Mouse (Mus musculus) MEL (cell line): ENCODE results near the gene Slc4a11. TPM values are rescaled to one million over a fixed set of nuclear protein-coding genes. Genes with fewer than 3 reads are reported as not detected.

ENCODE experiments used
- DNase-seq: peaks from one replicate; pipeline ENCODE4 v3.0.0; 2011; ENCODE audit warnings: low read depth, low spot score
- H3K27ac ChIP-seq: 2 replicates; pipeline ENCODE4 v1.5.1; 2012; ENCODE audit warnings: low read depth, mild to moderate bottlenecking, control low read depth, low read length, moderate library complexity; ENCODE audit not compliant: control insufficient read depth
- H3K27me3 ChIP-seq, 2 experiments: fragments of 150-350 bp in 1 of 2; sonication (generic) in 1 of 2; 2 replicates each; pipeline ENCODE4 v1.6.1; 2012; ENCODE audit warnings: low read length in 2 of 2, mild to moderate bottlenecking in 2 of 2, improper control_type of control experiment in 1 of 2, moderate library complexity in 1 of 2; ENCODE audit not compliant: insufficient read depth in 2 of 2, control insufficient read depth in 1 of 2
- H3K36me3 ChIP-seq, 2 experiments: 2 replicates each; pipeline ENCODE4 v1.6.1; 2012 to 2014; ENCODE audit warnings: low read length in 2 of 2, improper control_type of control experiment in 1 of 2, inconsistent platforms in 1 of 2, mild to moderate bottlenecking in 1 of 2; ENCODE audit not compliant: insufficient read depth in 2 of 2, control insufficient read depth in 1 of 2
- H3K4me1 ChIP-seq, 2 experiments: fragments of 150-350 bp in 1 of 2; sonication (generic) in 1 of 2; 2 replicates each; pipeline ENCODE4 v1.6.1; 2012; ENCODE audit warnings: low read length in 2 of 2, improper control_type of control experiment in 1 of 2, mild to moderate bottlenecking in 1 of 2; ENCODE audit not compliant: insufficient read depth in 2 of 2, control insufficient read depth in 1 of 2
- H3K4me3 ChIP-seq, 2 experiments: fragments of 150-350 bp in 1 of 2; sonication (generic) in 1 of 2; 2 replicates each; pipeline ENCODE4 v1.5.1; 2012; ENCODE audit warnings: low read depth in 2 of 2, low read length in 2 of 2, mild to moderate bottlenecking in 2 of 2, moderate library complexity in 2 of 2, control low read depth in 1 of 2, improper control_type of control experiment in 1 of 2; ENCODE audit not compliant: control insufficient read depth in 1 of 2, insufficient read depth in 1 of 2
- H3K79me2 ChIP-seq: 2 replicates; pipeline ENCODE4 v1.6.1; 2012; ENCODE audit warnings: mild to moderate bottlenecking, low read length, moderate library complexity; ENCODE audit not compliant: control insufficient read depth, poor library complexity, insufficient read depth
- H3K9ac ChIP-seq: 2 replicates; pipeline ENCODE4 v1.6.1; 2012; ENCODE audit warnings: low read depth, mild to moderate bottlenecking, control low read depth, low read length, moderate library complexity; ENCODE audit not compliant: control insufficient read depth, poor library complexity, severe bottlenecking
- H3K9me3 ChIP-seq: fragments of 150-350 bp; sonication (generic); replicated peaks from 2 replicates; pipeline ENCODE4 v1.6.1; 2012; ENCODE audit warnings: mild to moderate bottlenecking, low read length, improper control_type of control experiment, moderate library complexity; ENCODE audit not compliant: insufficient read depth
- CHD1 ChIP-seq: IDR thresholded peaks from 2 replicates; pipeline ENCODE4 v1.6.1; 2012; ENCODE audit warnings: low read depth, mild to moderate bottlenecking, inconsistent platforms, low read length, improper control_type of control experiment
- CHD2 ChIP-seq: IDR thresholded peaks from 2 replicates; pipeline ENCODE4 v1.6.1; 2011; ENCODE audit warnings: low read length, improper control_type of control experiment
- CTCF ChIP-seq, 3 experiments: IDR thresholded peaks in 2 of 3; conservative IDR thresholded peaks in 1 of 3; 2 replicates each; pipeline ENCODE4 v1.5.1; 2011 to 2012; ENCODE audit warnings: low read length in 3 of 3, low read depth in 2 of 3, mild to moderate bottlenecking in 2 of 3, improper control_type of control experiment in 1 of 3, inconsistent platforms in 1 of 3, mixed read lengths in 1 of 3, moderate library complexity in 1 of 3; ENCODE audit not compliant: control insufficient read depth in 1 of 3, insufficient read depth in 1 of 3, poor library complexity in 1 of 3, severe bottlenecking in 1 of 3
- E2F4 ChIP-seq: IDR thresholded peaks from 2 replicates; pipeline ENCODE4 v1.6.1; 2011; ENCODE audit warnings: low read depth, low read length, improper control_type of control experiment, borderline replicate concordance
- ELF1 ChIP-seq: IDR thresholded peaks from 2 replicates; pipeline ENCODE4 v1.6.1; 2014; ENCODE audit warnings: low read depth, mild to moderate bottlenecking, inconsistent platforms, low read length, improper control_type of control experiment, moderate library complexity
- EP300 ChIP-seq, 2 experiments: IDR thresholded peaks; 2 replicates each; pipeline ENCODE4 v1.6.1; 2011; ENCODE audit warnings: improper control_type of control experiment in 2 of 2, low read length in 2 of 2, low read depth in 1 of 2, mild to moderate bottlenecking in 1 of 2
- ETS1 ChIP-seq: IDR thresholded peaks from 2 replicates; pipeline ENCODE4 v1.6.1; 2012; ENCODE audit warnings: low read depth, mild to moderate bottlenecking, inconsistent platforms, low read length, improper control_type of control experiment, moderate library complexity
- GATA1 ChIP-seq: IDR thresholded peaks from 2 replicates; pipeline ENCODE4 v1.6.1; 2011; ENCODE audit warnings: low read depth, low read length, improper control_type of control experiment
- HCFC1 ChIP-seq: IDR thresholded peaks from 2 replicates; pipeline ENCODE4 v1.6.1; 2012; ENCODE audit warnings: low read depth, mild to moderate bottlenecking, inconsistent platforms, low read length, improper control_type of control experiment, moderate library complexity
- JUND ChIP-seq: IDR thresholded peaks from 2 replicates; pipeline ENCODE4 v1.6.1; 2011; ENCODE audit warnings: low read depth, mild to moderate bottlenecking, improper control_type of control experiment, low read length
- KAT2A ChIP-seq: conservative IDR thresholded peaks from 2 replicates; pipeline ENCODE4 v1.6.1; 2012; ENCODE audit warnings: low read depth, low read length, improper control_type of control experiment, inconsistent platforms
- MAFK ChIP-seq: IDR thresholded peaks from 2 replicates; pipeline ENCODE4 v1.6.1; 2011; ENCODE audit warnings: low read depth, mild to moderate bottlenecking, low read length, improper control_type of control experiment, borderline replicate concordance
- MAX ChIP-seq: IDR thresholded peaks from 2 replicates; pipeline ENCODE4 v1.6.1; 2011; ENCODE audit warnings: low read length, improper control_type of control experiment
- MAZ ChIP-seq: IDR thresholded peaks from 2 replicates; pipeline ENCODE4 v1.6.1; 2012; ENCODE audit warnings: low read depth, mild to moderate bottlenecking, inconsistent platforms, low read length, improper control_type of control experiment
- MEF2A ChIP-seq: IDR thresholded peaks from 2 replicates; pipeline ENCODE4 v1.6.1; 2014; ENCODE audit warnings: low read depth, mild to moderate bottlenecking, inconsistent platforms, low read length, improper control_type of control experiment; ENCODE audit not compliant: poor library complexity, insufficient replicate concordance, severe bottlenecking; ENCODE audit errors: extremely low read depth
- MYB ChIP-seq: IDR thresholded peaks from 2 replicates; pipeline ENCODE4 v1.6.1; 2011; ENCODE audit warnings: mild to moderate bottlenecking, low read depth, low read length, improper control_type of control experiment
- MYC ChIP-seq: IDR thresholded peaks from 2 replicates; pipeline ENCODE4 v1.6.1; 2011; ENCODE audit warnings: low read depth, mild to moderate bottlenecking, low read length, improper control_type of control experiment, moderate library complexity
- NRF1 ChIP-seq: IDR thresholded peaks from 2 replicates; pipeline ENCODE4 v1.6.1; 2014; ENCODE audit warnings: low read depth, mild to moderate bottlenecking, inconsistent platforms, low read length, improper control_type of control experiment, moderate library complexity; ENCODE audit not compliant: poor library complexity, insufficient read depth, severe bottlenecking
- POLR2A ChIP-seq, 2 experiments: IDR thresholded peaks; 2 replicates each; pipeline ENCODE4 v1.6.1; 2011 to 2012; ENCODE audit warnings: low read length in 2 of 2, mild to moderate bottlenecking in 2 of 2, control low read depth in 1 of 2, improper control_type of control experiment in 1 of 2, low read depth in 1 of 2, moderate library complexity in 1 of 2; ENCODE audit not compliant: control insufficient read depth in 1 of 2, insufficient read depth in 1 of 2, poor library complexity in 1 of 2
- POLR2AphosphoS2 ChIP-seq: IDR thresholded peaks from 2 replicates; pipeline ENCODE4 v1.6.1; 2011; ENCODE audit warnings: low read length, improper control_type of control experiment
- POLR2AphosphoS5 ChIP-seq: IDR thresholded peaks from 2 replicates; pipeline ENCODE4 v1.6.1; 2012; ENCODE audit warnings: low read depth, borderline replicate concordance, mild to moderate bottlenecking, inconsistent platforms, low read length, moderate library complexity, mixed read lengths
- RCOR1 ChIP-seq: IDR thresholded peaks from 2 replicates; pipeline ENCODE4 v1.6.1; 2012; ENCODE audit warnings: low read depth, mild to moderate bottlenecking, inconsistent platforms, low read length, improper control_type of control experiment
- SIN3A ChIP-seq: IDR thresholded peaks from 2 replicates; pipeline ENCODE4 v1.6.1; 2012; ENCODE audit warnings: low read length, improper control_type of control experiment, inconsistent platforms
- SMC3 ChIP-seq: IDR thresholded peaks from 2 replicates; pipeline ENCODE4 v1.6.1; 2011; ENCODE audit warnings: low read depth, low read length, improper control_type of control experiment
- TAL1 ChIP-seq: IDR thresholded peaks from 2 replicates; pipeline ENCODE4 v1.6.1; 2012; ENCODE audit warnings: mild to moderate bottlenecking, inconsistent platforms, low read length, moderate library complexity, mixed read lengths
- TCF12 ChIP-seq: IDR thresholded peaks from 2 replicates; pipeline ENCODE4 v1.6.1; 2014; ENCODE audit warnings: low read depth, mild to moderate bottlenecking, inconsistent platforms, low read length, improper control_type of control experiment, moderate library complexity
- UBTF ChIP-seq: IDR thresholded peaks from 2 replicates; pipeline ENCODE4 v1.6.1; 2012; ENCODE audit warnings: low read depth, mild to moderate bottlenecking, inconsistent platforms, low read length, improper control_type of control experiment, moderate library complexity, borderline replicate concordance; ENCODE audit not compliant: insufficient read depth
- USF1 ChIP-seq: IDR thresholded peaks from 2 replicates; pipeline ENCODE4 v1.6.1; 2014; ENCODE audit warnings: low read depth, mild to moderate bottlenecking, inconsistent platforms, low read length, improper control_type of control experiment, moderate library complexity
- USF2 ChIP-seq, 2 experiments: IDR thresholded peaks; 2 replicates each; pipeline ENCODE4 v1.6.1; 2011 to 2012; ENCODE audit warnings: improper control_type of control experiment in 2 of 2, low read length in 2 of 2, borderline replicate concordance in 1 of 2, inconsistent platforms in 1 of 2, low read depth in 1 of 2, mild to moderate bottlenecking in 1 of 2; ENCODE audit not compliant: insufficient read depth in 1 of 2
- ZC3H11A ChIP-seq: IDR thresholded peaks from 2 replicates; pipeline ENCODE4 v1.6.1; 2012; ENCODE audit warnings: low read depth, mild to moderate bottlenecking, inconsistent platforms, low read length, improper control_type of control experiment
- ZKSCAN1 ChIP-seq: IDR thresholded peaks from 2 replicates; pipeline ENCODE4 v1.6.1; 2012; ENCODE audit warnings: low read depth, mild to moderate bottlenecking, inconsistent platforms, low read length, improper control_type of control experiment, moderate library complexity
- ZMIZ1 ChIP-seq: IDR thresholded peaks from 2 replicates; pipeline ENCODE4 v1.6.1; 2012; ENCODE audit warnings: low read depth, mild to moderate bottlenecking, inconsistent platforms, low read length, improper control_type of control experiment, moderate library complexity
- ZNF384 ChIP-seq: IDR thresholded peaks from 2 replicates; pipeline ENCODE4 v1.6.1; 2012; ENCODE audit warnings: low read depth, mild to moderate bottlenecking, inconsistent platforms, low read length, improper control_type of control experiment
- polyA plus RNA-seq, 2 experiments: library from polyadenylated mRNA; stranded (reverse) in 1 of 2; unstranded in 1 of 2; fragments of >175 nt in 1 of 2; fragments of >200 nt in 1 of 2; gene quantifications; 2 replicates each; pipeline versions ENCODE4 v1.2.1 to v1.2.4; 2012; ENCODE audit warnings: low replicate concordance in 2 of 2, low read depth in 1 of 2; ENCODE audit not compliant: insufficient read length in 2 of 2, insufficient read depth in 1 of 2, missing spikeins in 1 of 2
- total RNA-seq: library from RNA; depleted of rRNA; stranded (reverse); fragments of 300-350 nt; gene quantifications from 2 replicates; pipeline ENCODE4 v1.2.3, GENCODE M21; 2012

Gene Slc4a11
- total and polyA plus RNA-seq, 3 experiments, result 0.31 to 1.6 TPM; not detected in 1

DNA sequence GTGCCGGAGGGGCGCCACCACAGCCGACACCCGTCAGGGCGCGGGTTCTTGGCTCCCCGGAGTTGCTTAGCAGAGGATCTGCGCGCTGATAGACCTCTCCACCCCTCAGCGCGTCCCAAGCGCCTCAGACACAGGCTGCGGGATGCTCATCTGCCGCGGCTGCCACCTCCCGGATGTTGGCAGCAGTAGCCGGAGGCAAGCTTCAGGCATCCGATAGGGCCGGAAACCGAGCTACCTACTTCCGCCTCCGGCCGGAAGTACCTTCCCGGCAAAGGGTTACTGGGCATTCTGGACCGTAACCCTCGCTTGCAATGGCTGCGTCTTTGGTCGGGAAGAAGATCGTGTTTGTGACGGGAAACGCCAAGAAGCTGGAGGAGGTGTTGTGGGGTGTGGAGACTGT lies 29.8 kb downstream of the Slc4a11 start, which contains the start of gene Itpa (continued):
- TF ChIP-seq MAFK (no peak), GATA1 (no peak)

DNA sequence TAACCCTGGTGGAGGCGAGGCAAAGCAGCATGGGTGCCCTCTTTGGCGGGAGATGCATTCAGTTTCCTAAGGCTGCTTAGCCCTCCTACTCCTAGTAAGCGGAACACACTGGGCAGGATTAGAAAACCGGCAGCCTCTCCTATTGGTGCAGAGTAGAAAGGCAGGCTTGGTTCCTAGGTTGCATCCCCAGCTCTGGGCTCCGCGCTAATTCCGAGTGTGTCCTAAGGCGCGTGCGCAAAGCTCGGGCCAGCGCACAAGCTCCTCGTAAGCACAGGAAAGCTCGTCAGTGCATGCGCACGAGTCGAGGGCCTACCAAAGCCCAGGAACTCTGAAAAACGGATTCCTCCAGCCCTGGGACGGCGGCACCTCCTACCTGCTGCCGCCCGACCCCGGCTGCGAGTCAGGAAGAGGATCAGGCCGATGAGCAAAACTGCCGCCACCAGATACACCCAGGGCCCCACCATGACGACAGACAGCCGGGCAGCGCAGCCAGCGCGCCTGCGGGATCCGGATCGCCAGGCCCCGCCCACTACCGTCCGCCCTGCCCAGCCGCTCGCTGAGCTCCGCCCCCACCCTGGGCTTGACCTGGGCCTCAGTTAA lies 33.1 kb downstream of the Slc4a11 start, which contains the start of gene Ddrgk1:
Ddrgk1 (minus strand) TSS at position 558 of the 600 bp plus-strand sequence.
- DNase-seq, result peak; percentile 99
- no peaks in the 10 kb centered on the region for H3K9me3 ChIP-seq
- H3K27me3 ChIP-seq, result no peaks in the 10 kb centered on the region
- H3K9ac ChIP-seq, result peak within 1 kb of the TSS; percentile 94
- H3K4me1 ChIP-seq, result peaks cover 2 to 20% of the 10 kb centered on the region in 2 experiments
- H3K27ac ChIP-seq, result peak within 1 kb of the TSS; percentile 97
- H3K79me2 ChIP-seq, result peaks cover 24% of the 10 kb centered on the region
- H3K36me3 ChIP-seq, result peaks cover 3 to 24% of the 10 kb centered on the region in 2 experiments; a peak in 3 of 4 replicates
- peak within 1 kb of the TSS; percentile 72 to 73 for H3K4me3 ChIP-seq
- TF ChIP-seq MYC (peak; percentile 63; the same call in 1 of the 2 replicates), CHD2 (no peak), MAX (peak; percentile 90), CTCF (IDR thresholded peaks at IDR 0.05 in 2 of 3, conservative IDR thresholded peaks at IDR 0.05 in 1 of 3; ENCODE audit: control insufficient read depth in 1 of 3, insufficient read depth in 1 of 3, low read depth in 2 of 3, low read length in 3 of 3, poor library complexity in 1 of 3, severe bottlenecking in 1 of 3) (no peak), ETS1 (peak; percentile 5; the same call in 1 of the 2 replicates), MEF2A (no peak), KAT2A (no peak), SIN3A (peak; percentile 76; the same call in 1 of the 2 replicates), POLR2AphosphoS2 (peak; percentile 88), POLR2AphosphoS5 (0 out of 2 replicates have a peak, but pooled peaks have one; percentile 19), SMC3 (no peak), USF1 (0 out of 2 replicates have a peak, but pooled peaks have one; percentile 30), ZC3H11A (no peak), GATA1 (no peak), ZKSCAN1 (no peak), RCOR1 (no peak), UBTF (no peak), MAFK (no peak), TAL1 (no peak), TCF12 (no peak), ZMIZ1 (peak; percentile 86), USF2 (IDR thresholded peaks at IDR 0.05; ENCODE audit: borderline replicate concordance in 1 of 2, insufficient read depth in 1 of 2, low read depth in 1 of 2, low read length in 2 of 2) (no peak), EP300 (IDR thresholded peaks at IDR 0.05; ENCODE audit: low read depth in 1 of 2, low read length in 2 of 2) (no peak), E2F4 (peak; percentile 78; the same call in 1 of the 2 replicates), POLR2A (IDR thresholded peaks at IDR 0.05; ENCODE audit: control insufficient read depth in 1 of 2, insufficient read depth in 1 of 2, low read depth in 1 of 2, low read length in 2 of 2, poor library complexity in 1 of 2) (peak; percentile 95 to 97), MAZ (no peak), NRF1 (peak; percentile 86), HCFC1 (peak; percentile 80), CHD1 (no peak), ZNF384 (no peak), ELF1 (no peak), JUND (no peak), MYB (no peak)
